Mouse (Mus musculus): ENCODE results near the gene Rb1. TPM values are rescaled to one million over a fixed set of nuclear protein-coding genes. Genes with fewer than 3 reads are reported as not detected.

Gene Rb1
- polyA plus RNA-seq, 1 experiment from 2014 or later = 12.5 TPM

DNA sequence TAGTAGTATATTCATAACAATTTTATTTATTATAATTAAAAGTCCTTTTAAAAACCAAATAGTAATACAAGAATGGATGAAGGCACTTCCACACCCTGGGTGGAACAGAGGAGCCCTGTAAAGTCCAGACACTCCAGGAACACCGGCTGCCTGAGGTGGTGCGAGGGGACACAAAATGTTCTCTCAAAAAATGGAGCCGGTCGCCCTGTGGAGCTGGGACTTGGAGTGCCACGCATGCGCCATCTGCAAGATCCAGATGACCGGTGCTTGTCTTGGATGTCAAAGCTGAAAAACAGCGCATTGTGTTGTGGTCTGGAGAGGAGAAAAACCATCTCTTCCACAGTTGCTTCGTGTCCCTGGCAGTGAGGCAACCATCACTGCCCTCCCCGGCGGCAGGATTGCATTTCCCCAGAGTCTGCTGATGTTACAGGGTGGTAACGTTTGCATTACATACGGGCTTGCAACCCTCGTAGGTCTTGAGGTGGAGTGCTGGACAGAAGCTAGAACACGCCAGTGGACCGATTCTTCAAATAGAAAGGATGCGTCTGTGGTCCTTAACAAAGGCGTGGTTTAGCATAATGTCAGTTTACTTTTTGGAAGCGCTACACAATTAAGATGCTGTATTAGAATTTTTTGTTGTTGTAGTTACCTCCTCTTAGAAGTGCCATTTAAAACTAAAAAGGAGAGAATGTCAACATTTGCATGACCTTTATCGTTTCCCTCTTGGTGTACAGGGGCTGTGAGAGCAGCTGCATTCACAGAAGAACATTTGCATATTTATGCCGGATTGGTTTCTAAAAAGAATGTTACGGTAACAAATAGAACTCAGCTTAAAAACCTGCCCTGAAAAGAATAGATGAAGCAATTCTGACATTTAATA, 9.5 kb upstream of the Rb1 start:
- H3K27me3 ChIP-seq (replicated peaks) = no peaks in the 10 kb centered on the region
- H3K36me3 ChIP-seq = no peaks in the 10 kb centered on the region
- no peak overlapping the region for H3K27ac ChIP-seq (replicated peaks)
- H3K4me1 ChIP-seq = no peaks in the 10 kb centered on the region
- 76% methylated on average over 22 of the region's 22 CpGs for WGBS
- no peak overlapping the region for H3K4me2 ChIP-seq
- H3K9ac ChIP-seq = no peak overlapping the region
- ATAC-seq (ENCODE audit: extremely low read depth, insufficient number of reproducible peaks, low FRiP score, low TSS enrichment) = no peak
- no peak overlapping the region for H3K4me3 ChIP-seq
- no peaks in the 10 kb centered on the region for H3K9me3 ChIP-seq

DNA sequence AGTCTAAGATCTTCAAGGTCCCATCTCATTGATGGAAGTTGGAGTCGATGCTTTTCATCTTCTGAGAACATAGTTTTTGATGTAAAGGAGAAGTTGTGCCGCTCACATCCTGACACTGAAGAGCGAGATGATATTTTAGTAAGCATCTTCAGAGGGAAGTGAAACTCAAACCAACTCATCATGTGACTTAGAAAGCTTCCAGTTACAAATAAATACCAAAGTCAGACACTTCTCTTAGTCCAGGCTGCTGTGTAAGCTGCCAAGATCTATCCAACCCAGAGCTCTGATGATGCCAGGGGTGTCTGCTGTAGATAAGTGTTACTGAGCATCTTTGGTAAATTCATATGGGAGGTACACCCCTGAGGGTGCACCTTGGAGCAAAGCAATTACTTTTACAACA, 8.3 kb upstream of the Rb1 start:
- H3K4me1 ChIP-seq = no peaks in the 10 kb centered on the region
- WGBS = 82% methylated on average over 3 of the region's 3 CpGs
- H3K9ac ChIP-seq = no peak overlapping the region
- no peaks in the 10 kb centered on the region for H3K27me3 ChIP-seq (replicated peaks)
- H3K36me3 ChIP-seq = no peaks in the 10 kb centered on the region
- H3K9me3 ChIP-seq = no peaks in the 10 kb centered on the region
- no peak overlapping the region for H3K4me2 ChIP-seq
- no peak for ATAC-seq (ENCODE audit: extremely low read depth, insufficient number of reproducible peaks, low FRiP score, low TSS enrichment)
- no peak overlapping the region for H3K27ac ChIP-seq (replicated peaks)
- H3K4me3 ChIP-seq = no peak overlapping the region

- no peak overlapping the region for H3K4me2 ChIP-seq
- no peaks in the 10 kb centered on the region for H3K9me3 ChIP-seq
- H3K9ac ChIP-seq = no peak overlapping the region
- no peak overlapping the region for H3K4me3 ChIP-seq
- H3K27ac ChIP-seq (replicated peaks) = no peak overlapping the region
- no peaks in the 10 kb centered on the region for H3K27me3 ChIP-seq (replicated peaks)
- H3K36me3 ChIP-seq = no peaks in the 10 kb centered on the region
- H3K4me1 ChIP-seq = peaks cover 9% of the 10 kb centered on the region
- no peak for ATAC-seq (ENCODE audit: extremely low read depth, insufficient number of reproducible peaks, low FRiP score, low TSS enrichment)
- WGBS = 68% methylated on average over 4 of the region's 4 CpGs
These were observed 5.8 kb upstream of the Rb1 start for GRCm38 (mm10) chr14:73331386-73331785.

DNA sequence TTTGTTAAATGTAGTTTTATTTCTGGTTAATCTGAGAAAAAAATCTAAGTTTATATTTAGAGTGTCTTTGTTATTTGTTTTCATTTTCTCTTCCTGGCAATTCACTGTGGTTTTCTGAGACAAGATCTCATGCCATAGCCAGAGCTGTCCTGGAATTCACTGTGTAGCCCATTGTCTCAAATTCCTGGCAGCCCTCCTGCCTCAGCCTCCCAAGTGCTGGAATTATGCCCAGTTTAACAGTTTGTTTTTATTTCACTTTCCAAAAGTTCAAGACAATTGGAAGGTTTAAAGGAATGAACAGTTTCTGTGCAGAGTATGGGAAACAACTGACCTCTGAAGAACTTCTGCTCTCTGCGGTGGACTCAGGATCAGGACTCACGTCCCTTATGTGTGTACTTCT, 4.2 kb upstream of the Rb1 start:
- WGBS = 79% methylated on average over 2 of the region's 2 CpGs
- no peaks in the 10 kb centered on the region for H3K36me3 ChIP-seq

DNA sequence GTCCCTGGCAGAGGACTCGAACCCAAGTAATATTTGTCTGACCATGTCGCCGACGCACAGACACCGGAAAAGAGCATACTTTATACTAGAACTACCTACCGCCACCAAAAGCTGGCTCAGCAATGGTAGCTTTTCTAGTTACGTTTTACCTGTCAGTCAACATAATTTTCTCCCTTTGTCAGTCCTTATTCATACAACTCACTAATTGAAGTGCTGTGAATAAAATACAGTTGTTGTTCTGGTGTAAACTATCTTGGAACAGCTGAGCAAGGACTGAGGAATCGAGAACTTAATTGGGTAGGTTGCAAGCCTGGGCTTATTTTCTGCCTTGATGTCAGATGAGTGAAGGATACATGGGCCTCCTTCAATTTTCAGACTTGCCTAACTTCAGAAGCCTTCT, 889 bp upstream of the Rb1 start:
- H3K27me3 ChIP-seq (replicated peaks) = no peaks in the 10 kb centered on the region
- H3K9ac ChIP-seq = peak overlapping the region; percentile 95
- peak overlapping the region; percentile 90 for H3K27ac ChIP-seq (replicated peaks)
- 9% methylated on average over 8 of the region's 8 CpGs for WGBS
- H3K4me1 ChIP-seq = peaks cover 15% of the 10 kb centered on the region
- H3K4me2 ChIP-seq = peak overlapping the region; percentile 91
- peak overlapping the region; percentile 90 for H3K4me3 ChIP-seq
- no peaks in the 10 kb centered on the region for H3K36me3 ChIP-seq
- no peak for ATAC-seq (ENCODE audit: extremely low read depth, insufficient number of reproducible peaks, low FRiP score, low TSS enrichment)
- H3K9me3 ChIP-seq = no peaks in the 10 kb centered on the region

More for the DNA sequence above, 4.2 kb upstream of the Rb1 start:
- H3K4me2 ChIP-seq = no peak overlapping the region
- no peaks in the 10 kb centered on the region for H3K9me3 ChIP-seq
- H3K4me1 ChIP-seq = peaks cover 10% of the 10 kb centered on the region
- no peak for ATAC-seq (ENCODE audit: extremely low read depth, insufficient number of reproducible peaks, low FRiP score, low TSS enrichment)
- H3K27me3 ChIP-seq (replicated peaks) = no peaks in the 10 kb centered on the region
- no peak overlapping the region for H3K9ac ChIP-seq
- no peak overlapping the region for H3K27ac ChIP-seq (replicated peaks)
- H3K4me3 ChIP-seq = no peak overlapping the region

DNA sequence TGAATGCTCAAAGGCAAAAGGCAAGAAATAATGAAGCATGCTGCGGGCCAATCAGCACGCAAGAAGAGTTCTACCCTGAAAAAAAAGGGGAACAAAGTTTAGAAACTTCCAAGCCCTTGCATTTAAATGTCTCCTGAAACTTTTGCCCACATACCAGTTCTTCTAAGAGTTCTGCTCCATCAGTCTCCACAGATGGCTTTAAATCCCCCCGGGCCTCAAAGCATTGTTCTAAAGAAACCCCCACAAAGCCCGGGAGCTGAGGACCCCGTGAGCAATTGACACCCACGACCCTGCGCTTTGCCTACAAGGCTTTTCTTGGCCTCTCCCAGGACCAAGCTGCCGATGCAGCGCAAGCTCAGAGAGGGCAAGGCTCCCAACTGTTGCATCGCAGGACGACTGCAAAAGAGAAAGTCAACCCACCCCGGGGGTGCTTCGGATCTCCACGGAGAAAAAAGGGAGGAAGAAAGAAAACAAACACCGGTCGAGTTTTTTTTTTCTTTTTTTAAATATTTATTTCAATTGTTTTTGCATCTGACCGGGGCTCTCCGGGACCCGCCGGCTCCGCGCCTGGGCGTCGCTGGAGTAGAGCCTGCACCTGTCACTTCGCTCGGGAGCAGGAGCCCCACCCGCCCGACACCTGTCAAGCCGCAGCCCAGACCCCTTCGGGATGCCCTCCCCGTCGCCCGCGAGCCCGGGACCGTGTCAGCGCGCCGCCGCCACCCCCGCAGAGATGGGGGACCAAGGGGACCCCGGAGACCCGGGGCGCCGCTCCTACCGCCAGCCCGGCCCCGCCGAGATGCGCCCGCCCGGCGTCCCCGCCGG, 777 bp downstream of the Rb1 start:
- H3K9ac ChIP-seq = peak overlapping the region; percentile 95
- H3K4me1 ChIP-seq = peaks cover 15% of the 10 kb centered on the region
- H3K9me3 ChIP-seq = no peaks in the 10 kb centered on the region
- H3K27ac ChIP-seq (replicated peaks) = peak overlapping the region; percentile 90
- peak overlapping the region; percentile 90 for H3K4me3 ChIP-seq
- WGBS = under 1% methylated on average over 54 of the region's 55 CpGs
- H3K4me2 ChIP-seq = peak overlapping the region; percentile 91
- no peaks in the 10 kb centered on the region for H3K36me3 ChIP-seq
- H3K27me3 ChIP-seq (replicated peaks) = no peaks in the 10 kb centered on the region
- ATAC-seq (ENCODE audit: extremely low read depth, insufficient number of reproducible peaks, low FRiP score, low TSS enrichment) = peak; percentile 39; the same call in 1 of the 2 replicates

- ATAC-seq (ENCODE audit: extremely low read depth, insufficient number of reproducible peaks, low FRiP score, low TSS enrichment) = no peak
- H3K4me3 ChIP-seq = peak overlapping the region; percentile 90; the same call in 1 of the 2 replicates
- H3K27ac ChIP-seq (replicated peaks) = no peak overlapping the region
- no peaks in the 10 kb centered on the region for H3K36me3 ChIP-seq
- peak overlapping the region; percentile 91; the same call in 1 of the 2 replicates for H3K4me2 ChIP-seq
- H3K9me3 ChIP-seq = no peaks in the 10 kb centered on the region
- WGBS = 75% methylated on average over 2 of the region's 2 CpGs
- no peaks in the 10 kb centered on the region for H3K27me3 ChIP-seq (replicated peaks)
- no peak overlapping the region for H3K9ac ChIP-seq
- peaks cover 15% of the 10 kb centered on the region for H3K4me1 ChIP-seq
These were observed 1.7 kb downstream of the Rb1 start for GRCm38 (mm10) chr14:73323965-73324364.

DNA sequence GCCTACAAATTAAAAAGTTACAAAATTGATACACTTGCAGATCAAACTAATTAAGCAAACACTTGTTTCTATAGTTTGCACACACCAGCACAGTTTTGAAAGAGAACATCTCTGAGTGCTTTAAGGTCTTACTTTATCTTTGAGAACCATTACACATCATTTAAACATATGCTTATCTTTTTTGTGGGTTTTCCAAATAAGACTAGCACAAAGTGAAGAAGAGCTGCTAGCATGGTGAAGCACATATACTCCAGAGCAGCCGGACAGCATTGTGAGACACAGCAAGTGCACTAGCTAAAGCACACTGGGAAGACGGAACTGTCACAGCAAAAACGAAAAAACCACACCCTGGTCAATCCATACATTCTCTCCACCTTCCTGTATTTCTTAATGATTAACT, 3.5 kb downstream of the Rb1 start:
- Histone ChIP-seq H3K27me3 (replicated peaks) (no peaks in the 10 kb centered on the region), H3K4me1 (peaks cover 13% of the 10 kb centered on the region), H3K27ac (replicated peaks) (no peak overlapping the region), H3K9me3 (no peaks in the 10 kb centered on the region), H3K36me3 (no peaks in the 10 kb centered on the region), H3K4me2 (no peak overlapping the region), H3K9ac (no peak overlapping the region), H3K4me3 (no peak overlapping the region)
- WGBS = 73% methylated on average over 3 of the region's 3 CpGs
- no peak for ATAC-seq (ENCODE audit: extremely low read depth, insufficient number of reproducible peaks, low FRiP score, low TSS enrichment)

GRCm38 (mm10) chr14:73316933-73317332, 8.7 kb downstream of the Rb1 start:
- no peak overlapping the region for H3K4me3 ChIP-seq
- no peak overlapping the region for H3K9ac ChIP-seq
- H3K27me3 ChIP-seq (replicated peaks) = no peaks in the 10 kb centered on the region
- no peaks in the 10 kb centered on the region for H3K9me3 ChIP-seq
- peaks cover 11% of the 10 kb centered on the region; the same call in 1 of the 2 replicates for H3K4me1 ChIP-seq
- no peaks in the 10 kb centered on the region for H3K36me3 ChIP-seq
- no peak for ATAC-seq (ENCODE audit: extremely low read depth, insufficient number of reproducible peaks, low FRiP score, low TSS enrichment)
- no peak overlapping the region for H3K27ac ChIP-seq (replicated peaks)
- H3K4me2 ChIP-seq = no peak overlapping the region

GRCm38 (mm10) chr14:73313864-73314263, 11.8 kb downstream of the Rb1 start:
- 86% methylated on average over 4 of the region's 4 CpGs for WGBS
- no peak for ATAC-seq (ENCODE audit: extremely low read depth, insufficient number of reproducible peaks, low FRiP score, low TSS enrichment)
- no peaks in the 10 kb centered on the region for H3K27me3 ChIP-seq (replicated peaks)

DNA sequence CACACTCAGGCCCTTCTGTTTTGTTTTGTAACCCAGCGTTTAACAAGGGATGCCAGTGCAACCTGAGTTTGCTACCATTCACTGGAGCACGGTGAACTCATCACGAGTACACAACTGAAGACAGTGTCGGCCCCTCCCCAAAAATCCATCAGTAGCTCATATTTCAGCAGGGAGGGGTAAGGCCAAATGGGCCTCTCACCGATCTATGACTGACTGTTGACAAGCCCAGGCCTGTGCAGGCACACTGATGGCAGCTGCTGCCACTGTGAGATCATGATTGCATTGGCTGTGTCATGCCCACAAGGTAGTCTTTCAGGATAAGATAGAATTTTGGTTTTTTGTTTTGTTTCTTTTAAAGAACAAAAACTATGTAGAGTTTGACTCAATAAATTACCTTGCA, 12.2 kb downstream of the Rb1 start:
- Histone ChIP-seq H3K27ac (replicated peaks) (no peak overlapping the region), H3K27me3 (replicated peaks) (no peaks in the 10 kb centered on the region), H3K36me3 (no peaks in the 10 kb centered on the region), H3K9ac (no peak overlapping the region), H3K4me3 (no peak overlapping the region), H3K9me3 (no peaks in the 10 kb centered on the region), H3K4me2 (0 out of 2 replicates have a peak overlapping the region, but pooled peaks have one; percentile 11), H3K4me1 (peaks cover 24% of the 10 kb centered on the region)
- ATAC-seq (ENCODE audit: extremely low read depth, insufficient number of reproducible peaks, low FRiP score, low TSS enrichment) = no peak
- WGBS = 38% methylated on average over 5 of the region's 5 CpGs

More at GRCm38 (mm10) chr14:73313864-73314263, 11.8 kb downstream of the Rb1 start:
- Histone ChIP-seq H3K4me1 (peaks cover 20% of the 10 kb centered on the region), H3K36me3 (no peaks in the 10 kb centered on the region), H3K4me2 (no peak overlapping the region), H3K9me3 (no peaks in the 10 kb centered on the region), H3K9ac (no peak overlapping the region), H3K4me3 (no peak overlapping the region), H3K27ac (replicated peaks) (no peak overlapping the region)
